Mouse (Mus musculus) cerebellum, postnatal 4 days (tissue): ENCODE measurements around the gene Gm28051.

Experiments
- DNase-seq, 2 experiments: peaks; one replicate each; pipeline ENCODE4 v3.0.0; 2022; ENCODE audit warnings: low spot score in 2 of 2, mixed read lengths in 1 of 2

The Gm28051 gene

DNA sequence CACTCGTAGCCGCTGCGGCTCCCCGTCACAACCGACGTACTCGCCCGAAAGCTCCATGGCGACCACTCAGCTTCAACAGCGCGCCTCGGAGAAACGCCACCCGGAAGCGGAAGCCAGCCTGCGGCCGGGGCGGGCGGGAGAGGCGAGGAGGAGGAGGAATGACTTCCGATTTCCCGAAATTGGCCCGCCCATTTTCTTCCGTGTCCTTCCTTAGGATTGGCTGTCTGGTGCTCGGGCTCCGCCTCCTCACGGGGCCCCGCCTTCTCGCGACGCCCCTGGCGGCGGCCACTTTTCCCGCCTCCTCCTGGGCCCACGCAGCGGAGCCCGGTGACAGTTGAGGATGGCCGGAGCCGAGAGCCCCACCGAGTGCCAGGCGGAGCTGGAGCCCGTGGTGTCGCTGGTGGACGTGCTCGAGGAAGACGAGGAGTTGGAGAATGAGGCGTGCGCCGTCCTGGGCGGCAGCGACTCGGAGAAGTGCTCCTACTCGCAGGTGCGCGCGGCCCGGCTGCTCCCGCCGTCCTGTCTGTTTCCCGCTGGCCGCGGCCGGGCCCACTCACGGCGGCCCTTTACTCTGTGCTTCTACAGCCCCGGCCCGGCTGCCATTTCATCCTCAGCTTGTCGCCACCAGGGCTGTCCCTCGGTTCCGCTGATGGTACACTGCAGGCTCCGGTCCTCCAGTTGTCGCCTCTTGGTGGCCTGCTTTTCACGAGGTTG, at the start of gene Gm28051, which contains the start of the genes Gon7 and Ubr7:
TSS of gene Gm28051 (minus strand) at position 77 of the 714 bp plus-strand sequence.
TSS of gene Gon7 (minus strand) at position 115 of the 714 bp plus-strand sequence.
TSS of gene Ubr7 (plus strand) at position 279 of the 714 bp plus-strand sequence.
- peak; percentile 88 to 94 for DNase-seq

DNA sequence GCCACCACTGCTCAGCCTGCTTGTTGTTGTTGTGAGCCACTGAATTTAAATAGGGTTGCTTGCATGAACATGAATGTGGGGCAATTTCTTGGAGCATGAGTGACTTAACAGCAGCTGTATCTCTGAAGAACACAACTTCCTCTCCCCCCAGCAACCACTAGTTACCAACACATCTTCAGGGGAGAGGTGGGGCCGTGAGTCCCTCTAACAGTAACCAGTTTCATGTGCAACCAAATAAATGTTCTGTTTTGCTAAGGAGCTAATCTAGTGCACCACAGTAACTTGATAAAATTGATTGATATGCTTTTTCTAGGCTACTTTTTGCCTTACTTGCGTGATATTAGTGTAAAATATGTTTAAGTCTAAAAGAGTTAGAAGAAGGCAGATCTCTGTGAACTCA, 42.0 kb upstream of the Gm28051 start:
- no peak for DNase-seq

DNA sequence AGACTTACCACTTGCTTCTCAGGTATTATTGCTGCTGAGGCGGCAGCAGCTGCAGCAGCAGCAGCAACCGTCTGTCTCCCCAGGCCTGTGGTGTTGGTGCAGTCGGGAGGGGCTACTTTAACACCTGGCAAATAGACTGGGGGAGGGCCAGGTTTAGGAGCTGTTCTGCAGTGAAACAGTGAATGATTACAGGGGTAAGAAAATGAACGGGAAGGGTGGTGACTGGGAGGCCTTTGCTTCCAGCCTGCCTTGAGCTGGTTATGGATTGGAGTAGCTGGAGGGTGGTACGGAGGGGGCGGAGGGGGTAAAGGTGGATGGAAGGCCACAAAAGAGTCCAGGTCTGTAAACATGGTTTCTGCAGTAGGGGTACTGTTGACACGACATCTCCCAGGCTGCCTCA, 30.4 kb upstream of the Gm28051 start:
- no peak for DNase-seq

- DNase-seq, result no peak
Measured at GRCm38 (mm10) chr12:102785593-102785985, 28.0 kb upstream of the Gm28051 start.

DNA sequence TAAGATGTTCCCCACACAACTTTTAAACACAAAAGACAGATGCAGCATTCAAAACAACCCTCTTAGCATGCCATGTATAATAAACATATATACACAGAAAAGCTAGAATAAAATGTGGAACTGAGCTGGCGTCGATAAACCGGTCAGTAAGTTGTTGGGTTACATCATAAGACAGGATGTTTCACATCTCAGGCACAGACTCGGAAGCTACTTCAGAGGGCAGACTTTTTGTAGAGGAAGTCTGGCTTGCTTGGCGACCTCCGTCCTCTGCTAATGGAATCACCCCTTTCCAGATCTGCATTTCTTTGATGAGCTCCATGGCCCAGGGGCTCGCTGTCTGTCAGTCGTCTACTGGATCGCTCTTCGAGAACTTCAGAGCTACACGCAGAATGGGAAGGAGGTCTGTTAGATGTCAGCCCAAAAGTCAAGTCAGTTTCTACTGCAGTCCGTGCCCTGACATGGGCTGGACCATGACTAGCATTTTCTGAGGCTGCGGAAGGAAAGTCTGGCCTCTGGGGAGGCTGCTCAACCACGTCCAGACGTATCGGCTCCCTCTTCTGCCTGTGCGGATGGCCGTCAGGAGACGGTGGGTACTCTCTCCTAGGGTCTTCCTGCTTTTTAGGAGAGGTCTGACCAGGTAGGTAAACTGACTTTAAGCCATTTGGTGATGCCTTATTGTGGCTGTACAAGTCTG, 27.5 kb upstream of the Gm28051 start:
- DNase-seq, result no peak

GRCm38 (mm10) chr12:102782841-102783240, 25.3 kb upstream of the Gm28051 start:
- no peak for DNase-seq

- DNase-seq, result no peak
Measured at GRCm38 (mm10) chr12:102779452-102779851, 21.9 kb upstream of the Gm28051 start.

- no peak for DNase-seq
Measured at GRCm38 (mm10) chr12:102778151-102778550, 20.6 kb upstream of the Gm28051 start.

DNA sequence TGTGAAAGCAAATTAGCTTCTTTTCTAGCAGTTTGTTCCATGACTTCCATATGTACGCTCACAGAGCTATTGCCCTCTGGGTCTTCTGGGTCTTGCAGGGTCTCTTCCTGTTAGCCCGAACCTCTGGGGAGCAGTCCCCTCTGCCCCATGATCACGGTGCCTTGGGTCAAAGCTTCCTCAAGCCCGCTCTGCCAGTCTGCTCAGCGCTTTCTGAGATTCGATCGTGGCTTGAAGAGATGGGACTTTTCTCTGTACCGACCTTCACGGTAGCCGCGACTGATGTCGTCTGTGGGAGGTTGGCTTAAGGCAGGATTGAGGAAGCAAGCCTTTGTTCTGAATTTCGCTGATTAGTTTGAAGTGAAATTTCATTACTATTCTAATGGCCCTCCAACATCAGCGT, 18.5 kb upstream of the Gm28051 start:
- no peak for DNase-seq

DNA sequence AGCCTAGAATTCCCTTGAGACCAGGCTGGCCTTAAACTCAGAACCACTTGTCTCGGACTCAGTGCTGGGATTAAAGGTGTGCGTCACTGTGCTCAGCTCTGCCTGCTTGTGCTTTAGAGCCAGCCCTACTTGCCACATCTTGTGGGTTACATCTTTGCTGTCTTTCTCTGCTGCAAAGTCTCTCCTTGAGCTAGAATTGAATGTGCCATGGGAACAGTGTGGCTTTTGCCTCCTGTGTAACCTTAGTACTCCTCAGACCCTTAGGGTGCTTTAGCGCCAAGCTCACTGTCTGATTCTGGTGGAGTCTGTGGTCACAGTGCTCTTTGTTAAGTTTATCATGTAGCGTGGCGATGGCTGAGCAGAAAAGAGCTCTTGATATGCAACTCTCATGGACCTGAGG, 15.1 kb upstream of the Gm28051 start:
- no peak for DNase-seq

DNA sequence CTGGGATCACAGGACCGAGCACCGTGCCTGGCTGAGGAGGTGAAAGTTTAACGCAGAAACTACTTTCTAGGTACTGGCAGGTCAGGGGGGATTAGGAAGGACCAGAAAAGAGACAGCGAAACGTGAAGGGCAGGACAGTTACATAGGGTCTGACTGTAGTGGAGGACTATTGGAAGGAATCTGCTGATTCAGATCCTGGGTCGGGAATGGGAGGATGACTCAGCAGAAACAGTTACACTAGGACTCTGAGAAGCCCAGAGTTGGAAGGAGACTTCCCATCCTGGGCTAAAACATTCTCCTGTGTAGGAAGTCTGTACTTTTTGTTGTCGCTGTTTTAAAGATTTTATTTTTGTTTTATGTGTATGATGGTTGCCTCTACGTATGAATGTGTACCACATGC, 14.0 kb upstream of the Gm28051 start:
- DNase-seq, result no peak

- DNase-seq, result no peak
Measured at GRCm38 (mm10) chr12:102769000-102769399, 11.4 kb upstream of the Gm28051 start.

DNA sequence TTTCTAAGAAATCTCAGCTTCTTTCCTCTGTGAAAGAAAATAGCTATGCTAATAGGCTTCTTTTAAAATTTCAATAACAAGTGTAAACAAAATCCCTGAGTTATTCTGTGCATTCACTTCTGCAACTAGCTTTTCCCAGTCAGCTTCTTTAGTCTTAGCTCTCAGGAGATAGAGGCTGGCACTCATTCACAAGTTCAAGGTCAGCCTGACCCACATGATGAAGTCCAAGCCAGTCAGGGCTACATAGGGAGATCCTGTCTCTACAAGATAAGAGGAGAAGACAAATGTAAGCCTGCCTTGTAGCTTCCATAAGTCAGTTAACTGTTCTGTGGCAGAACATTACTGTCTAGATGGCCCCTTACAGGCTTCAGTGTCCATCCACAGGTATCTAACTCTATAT, 6.1 kb upstream of the Gm28051 start:
- no peak for DNase-seq

- DNase-seq, result no peak
Measured at GRCm38 (mm10) chr12:102761668-102762067, 4.1 kb upstream of the Gm28051 start.

DNA sequence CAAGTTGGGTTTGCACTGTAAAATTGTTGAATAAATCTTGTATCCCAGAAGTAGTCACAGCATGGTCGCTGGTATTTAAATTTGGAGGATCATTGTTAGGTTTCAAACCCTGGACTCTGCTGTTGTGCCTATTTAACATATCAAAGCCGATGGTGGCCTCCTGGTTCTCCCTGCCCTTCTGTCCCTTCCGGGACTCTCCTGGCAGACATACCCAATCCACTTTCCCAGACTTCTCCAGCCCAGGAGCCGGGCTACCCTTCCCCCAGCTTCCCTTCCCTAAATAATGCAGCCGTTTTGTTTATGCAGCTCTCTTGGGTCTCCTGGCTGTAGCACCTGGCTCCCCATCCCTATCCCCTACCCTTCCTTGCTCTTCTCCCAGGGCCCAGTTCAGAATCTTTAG, 1.4 kb upstream of the Gm28051 start:
- no peak for DNase-seq

DNA sequence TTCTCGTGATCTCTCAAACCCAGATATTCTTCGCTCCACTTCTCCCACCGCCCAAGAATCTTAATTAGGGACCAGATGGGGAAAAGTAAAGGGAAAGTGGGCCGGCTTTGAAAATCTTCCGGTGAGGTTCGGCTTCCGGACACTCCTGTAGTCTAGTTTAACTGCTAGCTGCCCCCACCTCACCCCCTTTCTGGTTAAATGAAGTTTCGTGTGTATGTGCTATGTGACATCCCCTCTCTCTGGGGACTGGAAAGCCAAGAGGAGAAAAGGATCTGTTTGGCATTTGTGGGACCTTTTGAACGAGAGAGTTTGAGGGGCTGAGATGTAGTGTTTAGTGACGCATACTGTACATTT, 815 bp upstream of the Gm28051 start, which contains the start of gene Gm20604:
TSS of gene Gm20604 (minus strand) at position 270 of the 354 bp plus-strand sequence.
- DNase-seq, result no peak

GRCm38 (mm10) chr12:102757055-102757688, 393 bp downstream of the Gm28051 start:
- DNase-seq, result no peak

GRCm38 (mm10) chr12:102756304-102756703, 1.3 kb downstream of the Gm28051 start:
- DNase-seq, result peak in 1 of 2 experiments; percentile 36

- no peak for DNase-seq
Measured at GRCm38 (mm10) chr12:102748256-102748655, 9.3 kb downstream of the Gm28051 start.

- no peak for DNase-seq
Measured at GRCm38 (mm10) chr12:102744839-102745238, 12.7 kb downstream of the Gm28051 start.

GRCm38 (mm10) chr12:102743589-102744574, 13.7 kb downstream of the Gm28051 start, which contains the start of the genes Moap1 and Tmem251:
TSS of gene Moap1 (minus strand) at chr12:102743661.
TSS of gene Tmem251 (plus strand) at chr12:102743762.
- DNase-seq, result peak; percentile 80 to 82
